Mouse (Mus musculus): ENCODE data around the gene Itgax. TPM values are rescaled to one million over a fixed set of nuclear protein-coding genes. Genes with fewer than 3 reads are reported as not detected.

Gene Itgax
- total and polyA plus RNA-seq, 3 experiments = 0.01 to 0.08 TPM; not detected in 1

DNA sequence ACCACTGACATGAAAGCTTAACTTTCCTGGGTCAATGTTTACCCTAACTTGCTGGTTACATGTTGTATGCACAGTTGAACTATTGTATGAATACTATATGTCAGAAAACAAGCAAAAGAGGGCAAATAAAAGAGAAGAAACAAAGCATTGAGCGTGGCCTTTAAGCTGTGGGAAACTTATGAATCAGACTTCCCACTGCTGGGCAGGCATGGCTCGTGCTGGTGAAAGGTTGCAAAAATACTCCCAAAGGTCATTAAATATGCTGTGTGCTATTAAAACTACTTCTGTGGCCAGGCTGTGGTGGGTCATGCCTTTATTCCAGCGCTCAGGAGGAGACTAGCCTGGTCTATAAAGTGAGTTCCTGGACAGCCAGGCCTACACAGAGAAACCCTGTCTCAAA, 40.6 kb downstream of the Itgax start:
- no peak for TF ChIP-seq CHD2 (IDR thresholded peaks at IDR 0.05; ENCODE audit: low read length)
- no peak for TF ChIP-seq MEF2A (IDR thresholded peaks at IDR 0.05; ENCODE audit: extremely low read depth, insufficient replicate concordance, low read depth, low read length, poor library complexity, severe bottlenecking)
- no peak for TF ChIP-seq TBP (IDR thresholded peaks at IDR 0.05; ENCODE audit: low read depth, low read length)
- TF ChIP-seq MAZ (IDR thresholded peaks at IDR 0.05; ENCODE audit: low read depth, low read length) = no peak
- no peak for TF ChIP-seq TAL1 (IDR thresholded peaks at IDR 0.05; ENCODE audit: low read length)
- no peak for TF ChIP-seq MYC (IDR thresholded peaks at IDR 0.05; ENCODE audit: low read depth, low read length)
- TF ChIP-seq POLR2AphosphoS5 (IDR thresholded peaks at IDR 0.05; ENCODE audit: borderline replicate concordance, low read depth, low read length) = no peak
- TF ChIP-seq MXI1 (IDR thresholded peaks at IDR 0.05; ENCODE audit: low read depth, low read length) = no peak
- TF ChIP-seq CHD1 (IDR thresholded peaks at IDR 0.05; ENCODE audit: low read depth, low read length) = no peak
- no peak for TF ChIP-seq BHLHE40 (IDR thresholded peaks at IDR 0.05; ENCODE audit: borderline replicate concordance, low read depth, low read length)
- no peak for TF ChIP-seq POLR2A (IDR thresholded peaks at IDR 0.05; ENCODE audit: control insufficient read depth in 1 of 2, insufficient read depth in 1 of 2, low read depth in 1 of 2, low read length in 2 of 2, poor library complexity in 1 of 2)
- TF ChIP-seq MAFK (IDR thresholded peaks at IDR 0.05; ENCODE audit: borderline replicate concordance, low read depth, low read length) = no peak
- TF ChIP-seq MAX (IDR thresholded peaks at IDR 0.05; ENCODE audit: low read length) = no peak
- TF ChIP-seq HCFC1 (IDR thresholded peaks at IDR 0.05; ENCODE audit: low read depth, low read length) = no peak
- TF ChIP-seq GABPA (IDR thresholded peaks at IDR 0.05; ENCODE audit: low read depth, low read length) = no peak
- TF ChIP-seq CTCF (IDR thresholded peaks at IDR 0.05 in 2 of 3, conservative IDR thresholded peaks at IDR 0.05 in 1 of 3; ENCODE audit: control insufficient read depth in 1 of 3, insufficient read depth in 1 of 3, low read depth in 2 of 3, low read length in 3 of 3, poor library complexity in 1 of 3, severe bottlenecking in 1 of 3) = no peak
- no peak for TF ChIP-seq GATA1 (IDR thresholded peaks at IDR 0.05; ENCODE audit: low read depth, low read length)
- TF ChIP-seq E2F4 (IDR thresholded peaks at IDR 0.05; ENCODE audit: borderline replicate concordance, low read depth, low read length) = no peak
- Histone ChIP-seq H3K4me1 (ENCODE audit: control insufficient read depth in 1 of 2, insufficient read depth in 2 of 2, low read length in 2 of 2) (no peaks in the 10 kb centered on the region), H3K27me3 (ENCODE audit: control insufficient read depth in 1 of 2, insufficient read depth in 2 of 2, low read length in 2 of 2) (peaks cover 7 to 13% of the 10 kb centered on the region in 2 experiments), H3K4me3 (ENCODE audit: control insufficient read depth in 1 of 2, insufficient read depth in 1 of 2, low read depth in 2 of 2, low read length in 2 of 2) (no peak overlapping the region), H3K79me2 (ENCODE audit: control insufficient read depth, insufficient read depth, low read length, poor library complexity) (no peaks in the 10 kb centered on the region), H3K9me3 (replicated peaks; ENCODE audit: insufficient read depth, low read length) (no peaks in the 10 kb centered on the region), H3K27ac (ENCODE audit: control insufficient read depth, low read depth, low read length) (no peak overlapping the region), H3K9ac (ENCODE audit: control insufficient read depth, low read depth, low read length, poor library complexity, severe bottlenecking) (no peak overlapping the region), H3K36me3 (ENCODE audit: control insufficient read depth in 1 of 2, insufficient read depth in 2 of 2, low read length in 2 of 2) (no peaks in the 10 kb centered on the region)
- DNase-seq (ENCODE audit: low read depth, low spot score) = no peak

DNA sequence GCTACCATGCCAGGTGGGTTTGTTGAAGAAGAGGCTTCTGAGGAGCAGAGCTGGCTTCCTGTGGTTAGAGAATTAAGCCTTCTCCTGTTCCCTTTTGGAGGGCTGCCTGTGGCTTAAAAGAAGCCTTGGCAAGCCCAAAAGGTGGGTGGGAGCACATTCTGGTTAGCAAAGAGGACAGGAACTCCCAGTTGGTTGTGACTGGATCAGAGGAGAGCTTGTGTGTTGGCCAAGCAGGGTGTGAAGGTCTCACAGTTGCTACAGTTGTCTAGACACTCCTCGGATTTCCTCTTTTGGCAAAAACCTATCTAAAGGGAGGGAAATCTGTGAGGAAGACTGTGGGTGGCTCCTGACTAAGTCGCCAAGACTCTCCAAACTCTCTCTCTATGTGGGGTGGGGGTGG, 49.0 kb downstream of the Itgax start:
- Histone ChIP-seq H3K4me1 (ENCODE audit: control insufficient read depth in 1 of 2, insufficient read depth in 2 of 2, low read length in 2 of 2) (no peaks in the 10 kb centered on the region), H3K36me3 (ENCODE audit: control insufficient read depth in 1 of 2, insufficient read depth in 2 of 2, low read length in 2 of 2) (no peaks in the 10 kb centered on the region), H3K27ac (ENCODE audit: control insufficient read depth, low read depth, low read length) (no peak overlapping the region), H3K9ac (ENCODE audit: control insufficient read depth, low read depth, low read length, poor library complexity, severe bottlenecking) (no peak overlapping the region), H3K27me3 (ENCODE audit: control insufficient read depth in 1 of 2, insufficient read depth in 2 of 2, low read length in 2 of 2) (peaks cover 3 to 8% of the 10 kb centered on the region in 2 experiments; a peak in 3 of 4 replicates), H3K4me3 (ENCODE audit: control insufficient read depth in 1 of 2, insufficient read depth in 1 of 2, low read depth in 2 of 2, low read length in 2 of 2) (no peak overlapping the region), H3K79me2 (ENCODE audit: control insufficient read depth, insufficient read depth, low read length, poor library complexity) (no peaks in the 10 kb centered on the region), H3K9me3 (replicated peaks; ENCODE audit: insufficient read depth, low read length) (no peaks in the 10 kb centered on the region)
- TF ChIP-seq MXI1 (IDR thresholded peaks at IDR 0.05; ENCODE audit: low read depth, low read length) (no peak), MAX (IDR thresholded peaks at IDR 0.05; ENCODE audit: low read length) (no peak), GABPA (IDR thresholded peaks at IDR 0.05; ENCODE audit: low read depth, low read length) (no peak), NRF1 (IDR thresholded peaks at IDR 0.05; ENCODE audit: insufficient read depth, low read depth, low read length, poor library complexity, severe bottlenecking) (no peak), CHD2 (IDR thresholded peaks at IDR 0.05; ENCODE audit: low read length) (no peak), USF1 (IDR thresholded peaks at IDR 0.05; ENCODE audit: low read depth, low read length) (no peak), ELF1 (IDR thresholded peaks at IDR 0.05; ENCODE audit: low read depth, low read length) (no peak), GATA1 (IDR thresholded peaks at IDR 0.05; ENCODE audit: low read depth, low read length) (no peak), RAD21 (IDR thresholded peaks at IDR 0.05; ENCODE audit: low read depth, low read length) (no peak), ETS1 (IDR thresholded peaks at IDR 0.05; ENCODE audit: low read depth, low read length) (no peak), EP300 (IDR thresholded peaks at IDR 0.05; ENCODE audit: low read depth in 1 of 2, low read length in 2 of 2) (no peak)
- DNase-seq (ENCODE audit: low read depth, low spot score) = no peak
